Mouse (Mus musculus): ENCODE measurements around the gene Insl6.

Insl6 gene

DNA sequence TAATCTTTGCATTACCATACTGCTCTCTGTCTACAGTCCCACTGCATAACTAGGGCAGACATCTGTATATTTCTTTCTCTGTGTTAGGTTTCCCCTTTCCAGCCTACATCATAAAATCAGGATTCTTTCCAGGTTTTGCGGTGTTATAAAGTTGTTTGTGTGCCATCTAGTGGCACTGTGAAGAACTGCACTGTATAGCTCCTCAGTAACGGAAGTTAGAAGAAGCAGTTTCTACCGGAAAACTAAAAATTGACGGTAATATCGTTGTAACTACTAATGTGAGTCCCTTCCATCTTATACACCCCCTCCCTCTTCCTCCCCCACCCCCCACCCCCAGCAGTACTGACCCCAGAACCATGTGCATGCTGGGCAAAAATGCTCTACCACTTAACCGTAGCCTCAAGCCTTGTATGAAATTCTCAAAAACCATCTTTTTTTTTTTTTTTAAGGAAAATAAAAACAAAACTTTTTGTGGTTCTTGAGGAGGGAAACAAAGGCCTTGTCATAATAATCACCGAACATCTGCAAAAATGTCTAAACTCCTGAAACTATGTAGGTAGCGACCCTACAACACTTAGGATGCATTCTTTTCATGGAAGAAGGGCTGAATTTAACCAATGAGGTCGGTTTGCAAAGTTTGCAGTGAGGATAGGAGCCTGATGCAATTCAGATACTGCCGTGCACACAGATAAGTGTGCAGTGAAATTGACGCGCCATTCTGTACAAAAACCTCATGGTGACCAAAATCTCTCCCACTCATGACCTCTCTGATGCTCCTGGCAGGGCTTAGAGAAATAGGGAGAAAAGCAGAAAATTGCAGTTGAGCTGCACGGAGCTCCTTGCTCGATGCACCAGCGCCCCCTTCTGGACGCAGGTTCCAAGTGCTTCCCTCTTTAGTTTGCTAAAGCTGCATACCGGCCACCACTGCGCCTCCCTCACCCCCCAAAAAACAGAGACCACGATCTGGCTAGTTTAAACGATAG, 30.0 kb upstream of the Insl6 start:
- DNase-seq (ENCODE audit: extremely low read depth, low read depth, low spot score): no peak

DNA sequence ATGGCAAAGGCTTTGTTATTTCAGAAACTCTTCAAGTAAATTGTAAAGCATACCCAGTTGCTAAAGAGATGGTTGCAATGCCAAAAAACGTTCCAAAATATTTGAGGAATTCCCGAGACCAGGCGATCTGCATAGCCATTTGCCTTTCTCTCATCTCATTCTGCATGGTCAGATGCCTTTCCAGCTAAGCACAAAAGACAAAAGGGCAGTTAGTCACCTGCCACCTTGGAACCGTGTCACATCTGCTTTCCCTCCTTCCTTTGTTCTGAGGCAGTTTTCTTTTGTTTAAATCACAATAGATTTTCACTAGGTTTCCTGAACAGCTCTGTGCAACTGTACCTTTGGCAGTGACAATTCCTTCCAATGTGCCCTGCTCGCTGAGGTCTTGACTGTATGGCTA, 25.8 kb upstream of the Insl6 start:
- DNase-seq (ENCODE audit: extremely low read depth, low read depth, low spot score): no peak

DNA sequence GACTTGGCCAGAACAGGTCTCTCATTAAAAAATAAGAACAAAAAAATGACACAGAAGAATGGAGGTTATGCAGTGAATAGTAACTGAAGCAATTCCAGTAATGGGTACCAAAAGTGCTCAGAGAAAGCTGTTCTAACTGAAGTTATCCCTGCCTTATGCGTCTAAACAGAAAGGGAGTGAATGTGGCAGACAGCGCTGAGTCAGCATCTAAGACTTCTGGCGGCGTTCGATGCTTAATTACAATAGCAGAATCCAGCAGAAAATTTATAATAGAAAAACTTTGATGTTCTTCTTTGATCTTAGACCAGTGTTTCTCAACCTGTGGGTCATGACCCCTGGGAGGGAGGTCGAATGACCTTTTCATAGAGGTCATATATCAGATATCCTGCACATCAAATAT, 20.5 kb upstream of the Insl6 start:
- no peak for DNase-seq (ENCODE audit: extremely low read depth, low read depth, low spot score)

DNA sequence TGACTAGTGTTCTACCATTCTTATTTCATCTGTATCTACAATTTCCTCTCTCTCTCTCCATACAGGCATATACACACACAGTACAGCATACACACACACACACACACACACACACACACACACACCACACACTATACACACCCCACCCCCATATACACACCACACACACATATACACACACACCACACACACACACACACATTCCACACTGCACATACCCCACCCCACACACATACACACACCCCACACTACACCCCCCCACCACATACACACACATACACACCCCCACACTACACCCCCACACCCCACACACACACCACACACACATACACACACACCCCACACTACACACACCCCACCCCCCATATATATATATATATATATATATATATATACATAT, 19.7 kb upstream of the Insl6 start:
- DNase-seq (ENCODE audit: extremely low read depth, low read depth, low spot score): no peak

- DNase-seq (ENCODE audit: extremely low read depth, low read depth, low spot score): no peak
These were observed 17.1 kb upstream of the Insl6 start for GRCm38 (mm10) chr19:29342281-29342680.

DNA sequence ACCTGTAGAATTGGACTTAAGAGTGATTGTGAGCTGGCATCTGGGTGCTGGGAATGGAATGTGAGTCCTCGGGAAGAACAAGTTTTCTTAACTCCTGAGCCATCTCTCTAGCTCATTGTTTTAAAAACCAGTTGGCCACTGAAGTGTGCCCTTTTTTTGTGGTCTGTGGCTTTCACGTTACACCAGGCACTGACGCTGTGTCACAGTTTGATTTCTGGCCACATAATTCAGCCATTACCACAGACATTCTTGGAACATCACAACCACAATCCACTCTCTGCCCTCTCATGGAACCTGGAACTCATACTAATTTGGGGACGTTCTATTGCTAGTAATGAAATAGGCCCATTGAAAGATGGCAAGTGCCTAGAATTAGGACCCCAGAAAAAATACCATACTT, 15.9 kb upstream of the Insl6 start:
- DNase-seq (ENCODE audit: extremely low read depth, low read depth, low spot score): no peak

DNA sequence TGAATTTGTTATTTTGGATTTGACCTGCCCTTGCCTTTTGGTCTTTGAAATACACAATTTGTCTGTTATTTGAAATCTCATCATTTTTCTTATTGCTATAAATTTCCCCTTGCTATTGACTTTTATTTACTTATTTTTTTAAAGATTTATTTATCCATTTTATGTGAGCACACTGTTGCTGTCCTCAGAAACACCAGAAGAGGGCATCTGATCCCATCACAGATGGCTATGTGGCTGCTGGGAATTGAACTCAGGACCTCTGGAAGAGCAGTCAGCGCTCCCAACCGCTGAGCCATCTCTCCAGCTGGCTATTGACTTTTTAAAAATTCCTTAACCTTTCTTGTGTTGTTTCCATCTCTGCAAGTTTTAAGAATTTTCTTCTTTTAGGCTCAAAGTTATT, 11.5 kb upstream of the Insl6 start:
- no peak for DNase-seq (ENCODE audit: extremely low read depth, low read depth, low spot score)

- no peak for DNase-seq (ENCODE audit: extremely low read depth, low read depth, low spot score)
These were observed 9.1 kb upstream of the Insl6 start, which contains the start of gene Rln1 for GRCm38 (mm10) chr19:29334068-29334745. Rln1 (minus strand) TSS chr19:29334670.

DNA sequence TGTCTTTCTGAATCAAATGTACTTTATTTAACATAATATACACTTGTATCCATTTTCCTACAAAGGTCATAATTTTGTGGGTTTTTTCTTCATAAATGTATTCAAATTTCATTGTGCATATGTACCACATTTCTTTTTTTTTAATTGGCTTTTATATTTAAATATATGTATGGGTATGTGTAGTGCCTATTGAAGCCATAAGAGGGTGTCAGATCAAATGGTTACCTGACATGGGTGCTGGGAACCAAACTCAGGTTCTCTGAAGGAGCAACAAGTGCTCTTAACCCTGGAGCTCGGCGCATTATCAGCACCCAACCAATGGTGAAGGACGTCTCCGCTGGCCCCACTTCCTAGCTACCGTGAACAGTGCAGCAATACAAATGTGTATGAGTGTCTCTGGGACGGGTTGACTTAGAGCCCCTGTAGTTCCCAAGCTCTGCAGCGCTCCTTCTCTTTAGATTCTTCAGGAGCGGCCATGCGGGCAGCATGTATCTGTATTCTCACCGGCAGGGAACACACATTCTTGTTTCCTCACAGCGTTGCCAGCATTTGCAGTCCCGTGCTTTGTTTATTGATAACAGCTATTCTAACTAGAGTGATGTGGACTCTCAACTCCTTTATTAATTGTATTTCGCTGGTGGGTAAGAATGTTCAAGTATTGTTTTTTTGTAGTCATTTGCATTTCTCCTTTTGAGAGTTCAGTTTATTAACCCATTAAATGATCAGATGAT, 1.8 kb upstream of the Insl6 start:
- no peak for DNase-seq (ENCODE audit: extremely low read depth, low read depth, low spot score)

- DNase-seq (ENCODE audit: extremely low read depth, low read depth, low spot score): no peak
These were observed 1.2 kb upstream of the Insl6 start for GRCm38 (mm10) chr19:29326396-29326795.

DNA sequence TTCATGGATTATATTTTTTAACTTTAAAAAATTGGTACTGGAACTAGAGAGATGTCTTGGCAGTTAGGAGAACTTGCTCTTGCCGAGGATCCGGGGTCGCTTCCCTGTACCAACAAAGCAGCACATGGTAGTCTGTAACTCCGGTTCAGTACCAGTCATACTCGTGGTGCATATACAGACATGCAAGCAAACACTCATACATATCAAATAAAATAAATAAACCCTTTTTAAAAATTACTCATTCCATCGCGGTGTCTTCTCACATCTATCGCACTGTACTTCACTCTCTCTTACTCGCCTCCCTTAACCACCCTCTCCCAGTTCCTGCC, 660 bp upstream of the Insl6 start:
- no peak for DNase-seq (ENCODE audit: extremely low read depth, low read depth, low spot score)

DNA sequence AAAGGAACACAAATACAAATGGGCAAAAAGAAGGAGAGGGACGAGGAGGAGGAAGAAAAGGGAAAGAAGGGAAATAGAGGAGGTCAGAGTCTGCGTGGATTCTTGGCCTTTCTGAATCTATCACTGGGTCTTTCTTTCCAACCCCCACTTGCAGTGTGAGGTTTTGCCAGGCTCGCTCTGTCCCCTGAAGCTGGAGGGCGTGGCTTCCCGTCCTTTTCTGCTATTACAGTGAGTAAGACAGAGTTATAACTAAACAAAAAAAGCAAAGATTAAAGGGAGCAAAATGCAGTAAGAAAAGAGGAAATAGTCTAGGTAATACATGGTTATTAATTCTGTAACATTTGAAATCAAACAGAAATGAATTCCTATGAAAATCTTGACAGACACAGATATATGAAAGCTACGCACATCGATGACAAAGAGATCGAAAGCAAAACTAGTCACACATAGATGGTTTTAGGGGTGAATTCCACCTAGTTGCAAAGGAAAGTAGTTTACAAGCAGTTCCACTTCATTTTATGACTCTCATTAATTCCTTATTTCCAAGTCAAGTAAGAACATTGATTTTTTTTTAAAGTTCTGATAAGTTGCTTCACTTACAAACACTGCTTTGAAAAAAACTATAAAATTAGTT, 1.6 kb downstream of the Insl6 start:
- DNase-seq (ENCODE audit: extremely low read depth, low read depth, low spot score): no peak

DNA sequence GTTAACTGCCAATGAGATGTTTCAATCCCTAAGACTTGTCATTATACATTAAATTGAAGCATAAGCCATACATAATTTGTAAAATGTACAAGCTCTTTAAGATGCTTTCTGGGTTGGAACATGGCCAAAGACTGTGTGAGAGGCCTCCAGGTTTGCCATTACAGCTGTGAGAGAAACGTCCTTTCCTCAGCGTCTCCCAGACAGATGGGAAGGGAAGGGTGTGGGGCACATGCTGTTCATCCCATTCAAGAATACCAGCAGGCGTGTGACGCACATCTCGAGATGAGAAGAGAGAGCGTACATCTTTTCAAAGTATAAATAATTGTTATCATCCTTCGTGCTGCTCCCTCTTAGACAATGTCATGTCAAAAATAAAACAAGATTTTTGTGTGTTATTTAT, 12.5 kb downstream of the Insl6 start:
- no peak for DNase-seq (ENCODE audit: extremely low read depth, low read depth, low spot score)

DNA sequence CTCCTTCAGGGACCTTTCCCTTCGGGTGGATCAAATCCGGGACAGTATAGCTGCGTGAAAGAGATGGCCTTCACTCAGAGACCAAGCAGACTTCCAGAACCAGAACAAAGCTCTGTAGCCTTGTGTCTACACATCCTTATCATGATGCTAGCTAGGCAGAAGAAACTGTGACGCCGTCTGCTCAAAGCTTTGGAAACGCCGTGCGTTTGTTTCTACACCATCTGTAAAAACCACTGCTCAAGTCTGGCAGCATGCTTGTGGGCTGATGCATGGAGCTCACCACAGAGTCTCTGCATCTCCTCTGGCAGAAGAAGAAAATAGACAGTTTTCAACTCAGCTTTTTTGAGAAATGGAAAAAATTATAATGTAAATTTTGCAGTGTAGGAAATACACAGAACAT, 13.4 kb downstream of the Insl6 start:
- no peak for DNase-seq (ENCODE audit: extremely low read depth, low read depth, low spot score)

DNA sequence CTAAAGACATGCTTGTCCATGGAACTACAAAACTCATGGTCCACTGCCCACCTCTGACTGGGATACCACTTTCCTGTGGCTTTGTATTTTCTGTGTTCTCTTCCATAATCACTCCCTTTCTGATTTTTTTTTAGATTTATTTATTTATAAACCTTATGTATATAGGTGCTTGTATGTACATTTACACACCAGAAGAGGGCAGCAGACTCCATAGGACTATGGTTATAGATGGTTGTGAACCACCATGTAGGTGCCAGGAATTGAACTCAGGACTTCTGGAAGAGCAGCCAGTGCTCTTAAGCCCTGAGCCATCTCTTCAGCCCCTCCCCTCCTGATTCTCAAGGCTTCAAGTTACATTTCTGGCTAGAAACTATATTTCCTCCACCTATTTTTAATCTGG, 16.3 kb downstream of the Insl6 start:
- no peak for DNase-seq (ENCODE audit: extremely low read depth, low read depth, low spot score)

DNA sequence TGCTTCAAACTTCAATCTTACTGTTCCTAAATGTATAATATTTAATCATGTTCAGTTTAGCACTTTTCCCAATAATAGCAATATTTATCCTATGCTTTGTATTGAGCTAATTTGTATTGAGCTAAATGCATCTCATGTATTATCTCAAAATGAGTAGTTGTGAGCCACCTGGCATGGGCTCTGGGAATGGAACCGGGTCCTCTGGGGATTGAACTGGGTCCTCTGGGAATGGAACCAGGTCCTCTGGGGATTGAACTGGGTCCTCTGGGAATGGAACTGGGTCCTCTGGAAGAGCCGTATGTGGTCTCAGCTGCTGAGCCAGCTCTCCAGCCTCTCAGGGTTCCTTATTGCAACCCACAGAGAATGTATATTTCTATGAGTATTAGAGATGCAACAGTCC, 23.0 kb downstream of the Insl6 start:
- no peak for DNase-seq (ENCODE audit: extremely low read depth, low read depth, low spot score)

DNA sequence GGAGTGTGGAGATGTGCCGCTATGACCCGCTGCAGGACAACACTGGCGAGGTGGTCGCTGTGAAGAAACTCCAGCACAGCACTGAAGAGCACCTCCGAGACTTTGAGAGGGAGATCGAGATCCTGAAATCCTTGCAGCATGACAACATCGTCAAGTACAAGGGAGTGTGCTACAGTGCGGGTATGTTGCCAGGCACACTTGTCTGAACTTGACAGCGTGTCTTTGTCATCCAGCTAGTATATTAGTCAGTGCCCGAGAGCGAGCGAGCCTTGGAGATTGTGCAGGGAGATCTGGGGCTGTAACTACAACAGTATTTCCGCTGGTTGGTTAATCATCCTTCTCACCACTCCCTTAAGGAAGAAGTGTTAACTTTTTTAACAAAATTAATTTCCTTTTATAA, 24.2 kb downstream of the Insl6 start:
- peak; percentile 88 for DNase-seq (ENCODE audit: extremely low read depth, low read depth, low spot score)

GRCm38 (mm10) chr19:29297366-29297765, 27.8 kb downstream of the Insl6 start:
- DNase-seq (ENCODE audit: extremely low read depth, low read depth, low spot score): no peak

DNA sequence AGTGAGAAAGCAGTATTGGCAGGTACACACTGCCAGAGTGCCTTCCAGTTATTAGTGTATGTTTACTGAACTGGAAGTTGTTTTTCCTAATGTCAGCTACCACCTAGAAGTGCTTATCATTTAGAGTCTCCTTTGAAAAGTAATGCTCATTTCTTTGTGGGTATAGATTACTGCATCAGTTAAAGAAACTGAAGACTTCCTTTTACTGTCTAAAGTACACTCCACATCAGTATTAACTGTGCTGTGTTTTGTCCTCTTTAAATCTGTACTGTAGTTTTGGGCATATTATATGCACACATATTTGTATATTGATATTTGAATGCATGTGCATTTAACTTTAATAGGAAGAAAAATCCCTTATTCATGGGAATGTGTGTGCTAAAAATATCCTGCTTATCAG, 29.0 kb downstream of the Insl6 start:
- no peak for DNase-seq (ENCODE audit: extremely low read depth, low read depth, low spot score)

DNA sequence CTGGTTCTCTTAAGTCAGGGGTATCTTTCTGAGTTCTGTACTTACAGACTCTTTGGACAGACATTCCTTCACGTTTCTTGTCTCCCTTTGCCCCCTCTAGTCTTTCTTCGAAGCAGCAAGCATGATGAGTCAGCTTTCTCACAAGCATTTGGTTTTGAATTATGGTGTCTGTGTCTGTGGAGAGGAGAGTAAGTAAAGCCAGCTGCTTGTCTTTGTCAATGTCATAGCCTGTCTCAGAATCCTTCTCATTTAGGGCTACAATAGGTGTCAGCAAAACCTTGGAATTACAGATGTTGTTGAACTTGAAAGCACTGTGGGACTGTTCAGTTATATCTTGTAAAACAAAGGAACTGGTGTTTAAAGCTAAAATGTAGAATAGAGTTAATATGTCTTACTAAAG, 30.4 kb downstream of the Insl6 start:
- DNase-seq (ENCODE audit: extremely low read depth, low read depth, low spot score): no peak

DNA sequence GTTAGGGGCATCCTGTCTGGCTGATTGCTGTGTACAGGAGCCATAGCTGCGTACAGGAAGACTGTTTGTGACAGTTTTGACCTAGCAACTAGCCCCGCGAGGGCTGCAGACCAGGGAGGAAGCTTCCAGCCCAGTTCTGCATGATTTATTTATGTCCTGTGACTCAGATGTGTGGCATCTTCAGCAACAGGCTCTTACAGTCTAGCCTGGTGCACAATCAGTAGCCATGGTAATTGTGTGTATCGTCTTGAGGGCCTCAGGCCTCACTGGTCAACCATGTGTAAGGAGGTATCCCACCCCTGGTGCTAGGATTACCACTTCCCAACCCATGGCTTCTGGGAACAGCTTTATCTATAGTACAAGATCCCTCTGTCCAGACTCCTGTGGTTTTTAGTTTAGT, 32.6 kb downstream of the Insl6 start:
- no peak for DNase-seq (ENCODE audit: extremely low read depth, low read depth, low spot score)

Measured in fat pad, adult 2 months (tissue).